Mouse (Mus musculus) large intestine, adult 2 months (tissue): ENCODE data around the gene Lrig1. TPM values are rescaled to one million over a fixed set of nuclear protein-coding genes. Genes with fewer than 3 reads are reported as not detected.
A peak's percentile ranks its signal among the peaks of the same experiment; 100 is the strongest.

Source experiments
- DNase-seq: peaks from one replicate; pipeline ENCODE4 v3.0.0-alpha.2; 2012; ENCODE audit warnings: low read depth, low spot score
- WGBS: fragments of 180-500 bp; shearing (Covaris S2); methylation state at CpG from one replicate; pipeline ENCODE4 v1.1.7; 2018; 5-methylcytosine and 5-hydroxymethylcytosine counted together
- polyA plus RNA-seq: library from polyadenylated mRNA; depleted of rRNA; stranded (reverse); fragments of >200 nt; gene quantifications from 2 replicates; pipeline ENCODE4 v1.2.3, GENCODE M21; 2012

The Lrig1 gene
- polyA plus RNA-seq, 1 experiment: 35.5 TPM

- no peak for DNase-seq
- WGBS: 41% methylated on average over 10 of the region's 10 CpGs
Measured at GRCm38 (mm10) chr6:94653388-94654316, 46.3 kb downstream of the Lrig1 start.

GRCm38 (mm10) chr6:94652659-94653213 lies 47.2 kb downstream of the Lrig1 start:
- no peak for DNase-seq

DNA sequence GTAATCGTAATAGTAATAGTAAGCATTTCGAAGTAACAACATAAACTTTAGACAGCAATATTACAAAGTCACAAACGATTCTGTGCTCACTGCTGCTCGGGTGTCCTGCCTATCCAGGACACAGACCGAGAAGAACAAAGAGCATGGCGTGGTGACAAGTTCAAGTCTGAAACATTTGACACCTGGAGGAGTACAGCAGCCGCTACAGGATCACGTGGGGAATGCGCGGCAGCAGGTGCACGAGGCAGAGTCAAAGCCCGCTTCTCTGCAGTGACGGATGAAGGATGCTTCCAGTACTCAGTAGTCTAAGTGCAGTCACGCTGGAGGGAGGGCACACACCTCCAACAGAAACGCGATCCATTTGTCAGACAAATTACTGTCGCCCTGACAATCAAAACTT lies 48.4 kb downstream of the Lrig1 start:
- DNase-seq: no peak
- WGBS: 42% methylated on average over 17 of the region's 17 CpGs

More at GRCm38 (mm10) chr6:94652659-94653213, 47.2 kb downstream of the Lrig1 start:
- WGBS: 32% methylated on average over 6 of the region's 6 CpGs

- WGBS: 50% methylated on average over 1 of the region's 1 CpGs
- no peak for DNase-seq
Measured at GRCm38 (mm10) chr6:94649637-94650036, 50.3 kb downstream of the Lrig1 start.

DNA sequence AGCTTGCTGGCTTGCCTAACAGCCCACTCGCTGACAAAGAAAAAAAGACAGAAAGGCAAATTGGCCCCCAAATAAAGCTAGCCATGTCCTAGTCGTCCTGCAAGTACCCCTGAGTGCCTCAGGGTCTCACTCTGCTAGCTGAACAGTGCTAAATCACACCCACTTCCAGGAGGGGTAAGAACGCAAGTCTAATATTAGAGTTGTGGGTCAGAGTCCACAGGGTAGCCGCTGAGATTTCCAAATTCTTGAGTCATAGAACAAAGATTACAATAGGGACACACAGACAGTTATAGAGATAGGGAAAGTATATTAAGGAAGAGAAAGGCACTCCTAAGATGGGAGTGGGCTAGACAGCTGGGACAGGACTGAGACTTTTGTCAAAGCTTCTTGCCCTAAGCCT lies 51.5 kb downstream of the Lrig1 start:
- WGBS: 15% methylated on average over 4 of the region's 4 CpGs
- no peak for DNase-seq

DNA sequence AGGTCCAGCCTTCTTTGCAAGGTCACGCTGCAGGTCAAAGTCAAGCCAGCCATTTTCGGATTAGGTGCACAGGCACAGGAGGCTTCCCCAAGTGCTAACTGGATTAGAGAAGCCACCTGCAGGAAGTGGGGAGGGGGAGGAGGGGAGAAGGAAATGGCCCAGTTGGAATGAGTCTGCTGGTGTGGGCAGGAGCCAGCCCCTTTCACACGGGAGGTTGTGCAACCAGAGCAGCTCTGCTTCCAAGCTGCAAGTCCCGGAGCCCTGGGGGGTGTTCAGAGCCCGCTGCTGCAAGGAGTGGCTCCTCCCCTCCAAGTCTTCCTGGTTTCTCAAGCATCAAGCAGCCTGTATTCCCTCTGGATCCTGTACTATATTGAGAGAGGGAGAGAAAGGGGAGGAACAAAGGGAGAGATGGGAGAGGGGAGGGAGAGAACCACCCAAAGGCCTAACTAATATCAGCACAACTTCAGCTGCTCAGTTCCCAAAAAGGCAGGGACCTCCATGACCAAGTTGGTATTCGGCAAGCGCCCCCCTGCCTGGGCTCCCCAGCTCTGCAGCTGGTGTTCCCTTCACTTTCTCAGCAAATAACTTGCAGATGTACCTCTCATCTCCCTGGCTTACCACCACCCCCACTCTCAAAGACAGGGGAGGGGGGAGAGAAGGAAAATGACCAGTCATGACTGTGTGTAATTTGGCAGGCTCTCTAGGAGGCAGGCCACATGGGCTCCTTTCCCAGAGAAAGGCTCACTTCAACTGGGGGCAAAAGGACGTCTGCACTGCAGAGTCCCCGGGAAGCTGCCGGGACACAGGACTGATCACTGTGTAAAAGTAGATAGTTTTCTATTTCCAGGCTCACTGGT lies 52.2 kb downstream of the Lrig1 start:
- WGBS: 17% methylated on average over 10 of the region's 10 CpGs
- DNase-seq: no peak

GRCm38 (mm10) chr6:94646902-94647301 lies 53.1 kb downstream of the Lrig1 start:
- DNase-seq: no peak
- WGBS: 56% methylated on average over 6 of the region's 6 CpGs

GRCm38 (mm10) chr6:94646274-94646863 lies 53.6 kb downstream of the Lrig1 start:
- WGBS: 29% methylated on average over 6 of the region's 6 CpGs
- no peak for DNase-seq

DNA sequence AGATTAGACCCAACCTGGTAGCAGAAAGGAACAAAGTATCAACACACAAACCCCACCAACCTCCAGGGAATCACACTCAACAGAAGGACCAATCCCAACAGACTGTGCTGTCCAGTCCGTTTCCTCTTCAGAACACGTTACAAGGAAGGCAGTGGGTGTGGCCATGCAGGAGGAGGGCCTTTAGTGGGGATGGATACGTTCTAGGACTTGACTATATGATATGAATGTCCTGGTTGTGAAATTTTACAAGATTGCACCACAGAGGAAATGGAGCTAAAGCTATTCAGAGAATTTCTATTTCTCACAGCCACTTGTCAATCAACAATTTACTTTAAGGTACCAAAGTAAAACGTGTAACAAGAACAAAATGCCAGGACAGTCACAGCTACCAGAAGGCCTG lies 54.2 kb downstream of the Lrig1 start:
- 18% methylated on average over 4 of the region's 4 CpGs for WGBS

GRCm38 (mm10) chr6:94644641-94645040 lies 55.3 kb downstream of the Lrig1 start:
- DNase-seq: no peak
- 23% methylated on average over 3 of the region's 3 CpGs for WGBS

More for the DNA sequence above, 54.2 kb downstream of the Lrig1 start:
- peak; percentile 52 for DNase-seq

GRCm38 (mm10) chr6:94643989-94644388 lies 56.0 kb downstream of the Lrig1 start:
- WGBS: 30% methylated on average over 2 of the region's 2 CpGs
- DNase-seq: no peak

- DNase-seq: no peak
- WGBS: 80% methylated on average over 1 of the region's 1 CpGs
Measured at GRCm38 (mm10) chr6:94642048-94642447, 57.9 kb downstream of the Lrig1 start.

DNA sequence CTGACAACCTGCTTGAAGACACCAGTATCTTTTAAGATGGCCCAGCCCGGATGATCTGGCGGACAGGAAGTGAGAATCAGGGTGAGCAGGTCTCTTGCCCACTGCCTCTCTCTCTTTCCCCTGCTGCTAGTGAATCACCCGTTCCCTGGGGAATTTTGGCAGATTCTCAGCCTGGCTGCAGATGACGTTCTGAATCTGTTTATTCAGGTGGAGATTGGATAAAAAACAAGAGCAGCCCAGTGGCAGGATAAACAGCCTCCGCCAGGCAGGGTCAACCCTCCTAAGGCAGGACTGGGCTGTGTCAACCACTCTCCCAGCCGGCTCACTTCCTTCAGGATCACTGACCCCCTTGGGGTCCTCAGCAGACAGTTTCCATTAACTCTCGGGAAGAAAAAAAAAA lies 59.7 kb downstream of the Lrig1 start:
- WGBS: 20% methylated on average over 7 of the region's 7 CpGs

GRCm38 (mm10) chr6:94637024-94637434 lies 62.9 kb downstream of the Lrig1 start:
- WGBS: 31% methylated on average over 5 of the region's 5 CpGs
- DNase-seq: no peak

More for the DNA sequence above, 59.7 kb downstream of the Lrig1 start:
- DNase-seq: no peak

DNA sequence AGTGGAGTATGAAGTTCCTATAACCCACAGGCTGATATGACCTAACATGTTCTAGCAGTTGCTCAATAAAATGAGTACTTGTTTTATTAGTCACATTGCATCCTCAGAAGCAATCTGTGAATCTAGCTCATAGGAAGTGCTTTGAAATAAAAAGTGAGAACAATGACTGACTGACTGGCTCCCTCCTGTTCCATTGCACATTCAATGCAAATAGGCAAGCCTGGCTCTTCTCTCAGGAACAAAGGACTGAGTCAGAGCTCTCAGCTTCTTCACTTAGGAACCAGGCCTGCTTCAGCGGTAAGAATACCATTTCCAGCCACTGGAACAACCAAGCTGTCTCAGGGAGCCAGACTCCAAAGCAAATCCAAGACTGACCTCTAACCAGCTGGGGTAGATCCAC lies 64.6 kb downstream of the Lrig1 start:
- WGBS: 22% methylated on average over 1 of the region's 1 CpGs

DNA sequence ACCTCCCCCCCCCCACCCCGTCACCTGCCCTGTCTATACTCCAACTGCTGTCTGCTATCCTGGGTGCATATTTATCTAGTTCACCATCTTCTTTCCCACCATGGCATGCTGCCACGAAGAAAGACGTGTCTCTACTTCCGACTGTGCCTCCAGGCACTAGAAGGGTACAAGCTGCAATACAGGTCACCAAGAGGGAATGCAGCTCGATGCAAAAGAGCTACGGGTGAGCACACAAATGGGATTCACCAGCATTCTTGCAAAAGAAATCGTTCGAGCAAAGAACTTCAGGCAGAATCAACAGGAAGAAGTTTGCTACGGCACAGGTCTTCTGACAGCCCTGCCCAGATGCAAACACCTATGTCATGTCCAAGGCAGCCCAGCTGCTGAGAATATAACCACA lies 65.2 kb downstream of the Lrig1 start:
- WGBS: 32% methylated on average over 9 of the region's 9 CpGs
- DNase-seq: no peak

More for the DNA sequence above, 64.6 kb downstream of the Lrig1 start:
- no peak for DNase-seq

- no peak for DNase-seq
- 34% methylated on average over 4 of the region's 4 CpGs for WGBS
Measured at GRCm38 (mm10) chr6:94634274-94634673, 65.7 kb downstream of the Lrig1 start.

- WGBS: 65% methylated on average over 6 of the region's 6 CpGs
Measured at GRCm38 (mm10) chr6:94631779-94632082, 68.2 kb downstream of the Lrig1 start.

GRCm38 (mm10) chr6:94631051-94631778 lies 68.7 kb downstream of the Lrig1 start:
- WGBS: 50% methylated on average over 7 of the region's 7 CpGs
- DNase-seq: no peak

More at GRCm38 (mm10) chr6:94631779-94632082, 68.2 kb downstream of the Lrig1 start:
- no peak for DNase-seq
